Mouse (Mus musculus): Measurements from ENCODE around the gene Aars.

GRCm38 (mm10) chr8:111055031-111055634, 22.2 kb downstream of the Aars start:
- TF ChIP-seq CTCF (IDR thresholded peaks at IDR 0.05; ENCODE audit: extremely low read depth, insufficient read length, insufficient replicate concordance, low read depth, low read length), result no peak
- no peak for TF ChIP-seq POLR2A (IDR thresholded peaks at IDR 0.05; ENCODE audit: low read depth, low read length)
